Mouse (Mus musculus) heart, adult 18-20 months (tissue): Measurements from ENCODE around the gene Rbm4. TPM values are rescaled to one million over a fixed set of nuclear protein-coding genes. Genes with fewer than 3 reads are reported as not detected.

ENCODE experiments used
- DNase-seq, 2 experiments: peaks; one replicate each; pipeline ENCODE4 v3.0.0; 2021 to 2022; ENCODE audit warnings: mixed read lengths in 1 of 2
- total RNA-seq, 2 experiments: library from RNA; stranded (reverse); gene quantifications; 2 replicates each; pipeline ENCODE4 v1.2.3; 2021

Rbm4 gene
- total RNA-seq, 2 experiments from 2014 or later, result 38.8 to 43.3 TPM

- DNase-seq, result no peak
These were observed 51.5 kb downstream of the Rbm4 start for GRCm38 (mm10) chr19:4742229-4742628.

- no peak for DNase-seq
These were observed 52.2 kb downstream of the Rbm4 start for GRCm38 (mm10) chr19:4741482-4741881.

- DNase-seq, result no peak
These were observed 53.9 kb downstream of the Rbm4 start for GRCm38 (mm10) chr19:4739762-4740161.

- DNase-seq, result no peak
These were observed 54.6 kb downstream of the Rbm4 start for GRCm38 (mm10) chr19:4739053-4739452.

GRCm38 (mm10) chr19:4737866-4738265 is 55.8 kb downstream of the Rbm4 start:
- DNase-seq, result peak in 1 of 2 experiments; percentile 32

Other genes with a start within 250 kb of the Rbm4 start
- 1 to 10 TPM; 5.4 to 8.5 TPM for gene Lrfn4, start 178.2 kb downstream of the Rbm4 start, total RNA-seq
- gene Rce1, start 168.3 kb downstream of the Rbm4 start, total RNA-seq, result 10 to 100 TPM in 1 of 2 experiments, 1 to 10 TPM in 1; 9.1 to 10.3 TPM
- gene Gm960, start 95.2 kb downstream of the Rbm4 start, total RNA-seq, result not detected
- under 1 TPM; 0.22 to 0.98 TPM for gene Sptbn2, start 82.7 kb downstream of the Rbm4 start, total RNA-seq
- gene Rbm4b, start 37.4 kb downstream of the Rbm4 start, total RNA-seq, result 1 to 10 TPM; 7.8 to 8.6 TPM
- gene Gm21992, start 17.7 kb upstream of the Rbm4 start, total RNA-seq, result 10 to 100 TPM; 15.4 to 19.4 TPM
- gene Rbm14, start 17.7 kb upstream of the Rbm4 start, total RNA-seq, result 10 to 100 TPM; 16.6 to 17.9 TPM
- 10 to 100 TPM; 30.0 to 30.6 TPM for gene Ccs, start 45.4 kb upstream of the Rbm4 start, total RNA-seq
- gene Ccdc87, start 45.5 kb upstream of the Rbm4 start, total RNA-seq, result under 1 TPM in 1 of 2 experiments, not detected in 1; 0.10 TPM
- 10 to 100 TPM; 73.4 to 76.3 TPM for gene Ctsf, start 61.2 kb upstream of the Rbm4 start, total RNA-seq
- gene Actn3, start 84.0 kb upstream of the Rbm4 start, total RNA-seq, result under 1 TPM; 0.42 to 0.49 TPM
- 1 to 10 TPM; 2.4 to 3.1 TPM for gene Zdhhc24, start 84.8 kb upstream of the Rbm4 start, total RNA-seq
- gene Bbs1, start 112.7 kb upstream of the Rbm4 start, total RNA-seq, result 1 to 10 TPM; 2.8 to 3.1 TPM
- 10 to 100 TPM; 15.6 to 18.2 TPM for gene Dpp3, start 134.4 kb upstream of the Rbm4 start, total RNA-seq
- 1 to 10 TPM; 3.5 to 3.8 TPM for gene Peli3, start 149.2 kb upstream of the Rbm4 start, total RNA-seq
- gene Mrpl11, start 168.2 kb upstream of the Rbm4 start, total RNA-seq, result 10 to 100 TPM; 67.7 to 86.0 TPM
- under 1 TPM in 1 of 2 experiments, not detected in 1; 0.10 TPM for gene Npas4, start 196.4 kb upstream of the Rbm4 start, total RNA-seq
- gene Slc29a2, start 230.0 kb upstream of the Rbm4 start, total RNA-seq, result 1 to 10 TPM; 6.9 to 8.8 TPM
- 10 to 100 TPM; 46.0 TPM for gene B4gat1, start 244.9 kb upstream of the Rbm4 start, total RNA-seq
- gene AC124502.3, start 245.0 kb upstream of the Rbm4 start, total RNA-seq, result 1 to 10 TPM in 1 of 2 experiments, under 1 TPM in 1; 0.93 to 2.7 TPM
- 10 to 100 TPM; 11.8 to 16.2 TPM for gene Brms1, start 247.5 kb upstream of the Rbm4 start, total RNA-seq